Comparison of ENCODE assay signal across 9 mouse cellular contexts in the genomic region with DNA sequence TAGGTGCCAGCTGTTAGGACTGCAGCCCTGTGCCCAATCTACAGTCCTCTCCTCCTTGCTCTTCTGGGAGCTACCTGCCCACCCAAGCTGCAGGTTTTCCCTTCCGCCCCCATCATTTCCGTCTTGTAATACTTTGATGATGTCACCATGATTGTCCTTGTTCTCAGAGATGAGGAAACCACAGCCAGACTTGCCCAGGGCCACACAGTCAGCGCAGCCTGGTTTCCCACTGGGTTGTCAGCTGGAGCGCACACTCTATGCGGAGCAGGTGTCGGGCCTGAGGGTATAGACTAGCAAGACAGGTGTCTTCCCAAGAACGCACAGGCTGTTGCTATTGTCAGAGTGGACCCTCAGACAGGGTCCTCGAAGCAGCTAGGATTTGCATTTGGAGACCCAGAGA. TPM values are rescaled to one million over a fixed set of nuclear protein-coding genes. Genes with fewer than 3 reads are reported as not detected.
DNase-seq lines count a peak whose midpoint lies in the region; ATAC-seq lines count a peak whose summit lies in the region.
"Had no signal": no experiment of that assay in that cellular context is flagged by ENCODE, and none has a peak within 500 bp of the region (broad histone marks: within the 10 kb centered on the region; RNA-seq: fewer than 3 reads in every experiment).

No protein-coding gene starts in this region.

- no peak overlapping the region for H3K4me2 ChIP-seq in neural tube, embryonic 13.5 days
- no peak overlapping the region for H3K4me2 ChIP-seq in forebrain, embryonic 15.5 days (replicated peaks)

- no peak overlapping the region for H3K9ac ChIP-seq in neural tube, embryonic 13.5 days
- no peak overlapping the region for H3K9ac ChIP-seq in forebrain, embryonic 15.5 days (replicated peaks)

- 0 out of 2 replicates have a peak, but pooled peaks cover under 1% of the 10 kb centered on the region for H3K36me3 ChIP-seq in heart, embryonic 10.5 days
- no peaks in the 10 kb centered on the region for H3K36me3 ChIP-seq in neural tube, embryonic 13.5 days
- no peaks in the 10 kb centered on the region for H3K36me3 ChIP-seq in forebrain, embryonic 15.5 days

- H3K4me1 ChIP-seq in heart, embryonic 10.5 days, result peaks cover 67% of the 10 kb centered on the region
- H3K4me1 ChIP-seq in neural tube, embryonic 13.5 days (replicated peaks), result peaks cover 62% of the 10 kb centered on the region
- peaks cover 55% of the 10 kb centered on the region for H3K4me1 ChIP-seq in forebrain, embryonic 15.5 days

- no peak for DNase-seq in heart, embryonic 10.5 days (ENCODE audit: low spot score)
- DNase-seq in heart, postnatal 14 days, result no peak
- no peak for DNase-seq in neural tube, embryonic 10.5 days (ENCODE audit: extremely low spot score, low spot score)
- peak; percentile 43 for DNase-seq in thymus, postnatal 4 days
- DNase-seq in urinary bladder, postnatal 10 days (ENCODE audit: low spot score), result no peak
- DNase-seq in layer of hippocampus, adult 8-10 months (ENCODE audit: low spot score in 2 of 2), result no peak
- DNase-seq: kidney, adult 8-10 months had no signal

- WGBS in heart, embryonic 10.5 days, result 90% methylated on average over 8 of the region's 8 CpGs
- WGBS in neural tube, embryonic 13.5 days, result 67% methylated on average over 8 of the region's 8 CpGs
- 78% methylated on average over 8 of the region's 8 CpGs for WGBS in forebrain, embryonic 15.5 days

- intact Hi-C loops in heart, postnatal 14 days (cut with DNase I), result no loop called here

- ATAC-seq in neural tube, embryonic 13.5 days (ENCODE audit: low read depth), result no peak
- ATAC-seq in forebrain, embryonic 15.5 days (replicated peaks), result no peak

- no peaks in the 10 kb centered on the region for H3K9me3 ChIP-seq in heart, embryonic 10.5 days
- H3K9me3 ChIP-seq in neural tube, embryonic 13.5 days, result no peaks in the 10 kb centered on the region
- no peaks in the 10 kb centered on the region for H3K9me3 ChIP-seq in forebrain, embryonic 15.5 days

- H3K4me3 ChIP-seq in heart, embryonic 10.5 days, result no peak overlapping the region
- H3K4me3 ChIP-seq in neural tube, embryonic 13.5 days, result no peak overlapping the region
- no peak overlapping the region for H3K4me3 ChIP-seq in forebrain, embryonic 15.5 days

- H3K27ac ChIP-seq in heart, embryonic 10.5 days, result peak overlapping the region; percentile 81
- 0 out of 2 replicates have a peak overlapping the region, but pooled peaks have one; percentile 18 for H3K27ac ChIP-seq in neural tube, embryonic 13.5 days (replicated peaks)
- H3K27ac ChIP-seq in forebrain, embryonic 15.5 days (replicated peaks), result 0 out of 2 replicates have a peak overlapping the region, but pooled peaks have one; percentile 80

- H3K27me3 ChIP-seq in heart, embryonic 10.5 days (ENCODE audit: insufficient read depth, poor library complexity, severe bottlenecking), result no peaks in the 10 kb centered on the region
- H3K27me3 ChIP-seq in neural tube, embryonic 13.5 days, result no peaks in the 10 kb centered on the region
- no peaks in the 10 kb centered on the region for H3K27me3 ChIP-seq in forebrain, embryonic 15.5 days

RNA-seq across cellular contexts. Expression of gene Ccdc12, which starts 28.9 kb away (rescaled TPM):
- polyA plus RNA-seq in heart, embryonic 10.5 days (2016; fragmentation: Nextera tagmentation; extraction: Ambion mirVana), result 159 and 189 TPM in 2 replicates
- total RNA-seq in heart, postnatal 14 days (2021), result 10 to 100 TPM; 65.4 to 68.1 TPM
- 105 and 118 TPM in 2 replicates for polyA plus RNA-seq in neural tube, embryonic 13.5 days (2015; fragmentation: Nextera tagmentation; extraction: Ambion mirVana)
- 120 and 130 TPM in 2 replicates for polyA plus RNA-seq in forebrain, embryonic 15.5 days (2015; fragmentation: Nextera tagmentation; extraction: Ambion mirVana)
- total RNA-seq in layer of hippocampus, adult 8-10 months (2022), result 10 to 100 TPM; 46.4 to 61.2 (median 57.8) TPM

RNA-seq across cellular contexts. Expression of gene Nbeal2, which starts 31.2 kb away (rescaled TPM):
- polyA plus RNA-seq in heart, embryonic 10.5 days (2016; fragmentation: Nextera tagmentation; extraction: Ambion mirVana), result 2.4 and 3.1 TPM in 2 replicates
- 10 to 100 TPM; 10.4 to 12.0 TPM for total RNA-seq in heart, postnatal 14 days (2021)
- polyA plus RNA-seq in neural tube, embryonic 13.5 days (2015; fragmentation: Nextera tagmentation; extraction: Ambion mirVana), result 1.8 and 2.2 TPM in 2 replicates
- polyA plus RNA-seq in forebrain, embryonic 15.5 days (2015; fragmentation: Nextera tagmentation; extraction: Ambion mirVana), result 2.1 and 2.4 TPM in 2 replicates
- total RNA-seq in layer of hippocampus, adult 8-10 months (2022), result 10 to 100 TPM; 15.1 to 18.5 (median 18.1) TPM

RNA-seq across cellular contexts. Expression of gene Myl3, which starts 56.5 kb away (rescaled TPM):
- polyA plus RNA-seq in heart, embryonic 10.5 days (2016; fragmentation: Nextera tagmentation; extraction: Ambion mirVana), result 1,835 and 3,713 TPM in 2 replicates
- total RNA-seq in heart, postnatal 14 days (2021), result over 10,000 TPM; 11,266 to 12,112 TPM
- 1.2 and 3.8 TPM in 2 replicates for polyA plus RNA-seq in neural tube, embryonic 13.5 days (2015; fragmentation: Nextera tagmentation; extraction: Ambion mirVana)
- polyA plus RNA-seq in forebrain, embryonic 15.5 days (2015; fragmentation: Nextera tagmentation; extraction: Ambion mirVana), result 0.45 and 1.3 TPM in 2 replicates
- 1 to 10 TPM in 1 of 4 experiments, under 1 TPM in 1, not detected in 2; 0.74 to 1.9 TPM for total RNA-seq in layer of hippocampus, adult 8-10 months (2022)

Comparison
In these comparisons a context has a peak if more than half of its experiments do, and no peak if none do; other contexts are left out.
1. H3K27ac ChIP-seq: peak in every context shown above with its lines; median percentile 81 in heart, embryonic 10.5 days; 80 in forebrain, embryonic 15.5 days; 18 in neural tube, embryonic 13.5 days.
2. RNA of gene Myl3, which starts 56.5 kb away (polyA plus RNA-seq): 1,835 to 3,713 TPM in heart, embryonic 10.5 days; 1.2 to 3.8 TPM in neural tube, embryonic 13.5 days and 0.45 to 1.3 TPM in forebrain, embryonic 15.5 days; every median in the first group is over 100 times any median in the second.